Mouse (Mus musculus) small intestine, adult 2 months (tissue): ENCODE measurements around the gene Rab5if.

Experiments
- CTCF ChIP-seq: fragments of 200-500 bp; IDR thresholded peaks from 2 replicates; pipeline ENCODE4 v1.5.1; 2012; ENCODE audit warnings: low read depth, mild to moderate bottlenecking, control low read depth, inconsistent platforms, low read length, moderate library complexity, mixed read lengths; ENCODE audit not compliant: insufficient replicate concordance, insufficient read length; ENCODE audit errors: extremely low read depth
- POLR2A ChIP-seq: fragments of 200-500 bp; IDR thresholded peaks from 2 replicates; pipeline ENCODE4 v1.6.1; 2012; ENCODE audit warnings: low read depth, mild to moderate bottlenecking, control low read depth, inconsistent platforms, low read length, moderate library complexity

DNA sequence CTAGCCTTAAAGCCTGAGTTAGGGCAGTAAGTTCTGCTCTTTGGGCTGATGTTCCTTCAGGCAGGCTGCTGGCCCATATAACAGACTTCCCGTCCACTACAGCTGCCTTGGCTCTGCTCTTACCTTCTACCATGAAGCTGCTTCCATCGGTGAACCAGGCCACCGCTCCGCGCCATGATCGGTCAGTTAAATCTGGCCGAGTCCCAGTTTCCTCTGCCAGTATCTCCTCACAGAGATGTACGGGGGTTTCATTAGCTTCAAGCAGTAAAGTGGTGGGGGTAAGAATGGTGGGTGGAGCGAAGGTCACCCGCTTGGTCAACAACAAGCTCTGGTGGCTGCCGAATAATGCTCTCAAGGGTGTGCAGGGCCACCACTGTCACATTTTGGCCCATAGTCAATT is 28.6 kb upstream of the Rab5if start:
- TF ChIP-seq POLR2A (no peak), CTCF (no peak)
